Mouse (Mus musculus): ENCODE data around the gene Zcchc24.

GRCm38 (mm10) chr14:25754531-25755484, 14.0 kb downstream of the Zcchc24 start:
- TF ChIP-seq CTCF (IDR thresholded peaks at IDR 0.05; ENCODE audit: low read depth, low read length): no peak
- TF ChIP-seq POLR2A (IDR thresholded peaks at IDR 0.05; ENCODE audit: borderline replicate concordance, low read depth, low read length): no peak

Data from bone marrow macrophage, adult 2 months (primary cell).